Mouse (Mus musculus) thymus, adult 2 months (tissue): ENCODE data around the gene Spry1.

ENCODE experiments used
- CTCF ChIP-seq: fragments of 200-500 bp; IDR thresholded peaks from 2 replicates; pipeline ENCODE4 v1.5.1; 2012; ENCODE audit warnings: mild to moderate bottlenecking, control low read depth, low read length, moderate library complexity, borderline replicate concordance; ENCODE audit not compliant: control insufficient read depth, poor library complexity, insufficient read depth; ENCODE audit errors: extremely low read depth
- POLR2A ChIP-seq: fragments of 200-500 bp; IDR thresholded peaks from 2 replicates; pipeline ENCODE4 v1.6.1; 2012; ENCODE audit warnings: mild to moderate bottlenecking, low read length, control low read depth, moderate library complexity; ENCODE audit not compliant: control insufficient read depth, poor library complexity, insufficient read depth; ENCODE audit errors: extremely low read depth

DNA sequence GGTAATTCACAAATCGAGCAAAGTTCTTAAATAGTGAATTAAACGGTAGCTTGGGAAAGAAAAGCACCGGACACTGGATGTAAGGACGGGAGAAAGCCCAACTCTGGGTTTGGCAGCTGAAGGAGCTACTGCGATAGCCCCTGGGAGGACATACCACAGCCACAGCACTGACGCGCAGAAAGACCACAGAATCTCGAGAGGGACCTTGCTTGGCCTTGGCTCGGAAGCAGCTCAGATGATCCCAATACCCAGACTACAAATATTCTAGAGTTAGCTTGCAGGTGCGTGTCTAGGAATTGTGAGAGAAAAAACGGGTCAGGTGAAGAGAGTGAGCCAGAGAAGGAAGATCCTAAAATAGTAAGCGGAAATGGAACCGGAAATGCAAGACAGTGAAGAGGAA lies 8.5 kb downstream of the Spry1 start:
- TF ChIP-seq CTCF = no peak
- no peak for TF ChIP-seq POLR2A
